Mouse (Mus musculus) splenic B cell, adult 2 months (primary cell): Measurements from ENCODE around the gene Kifc1.
A peak's percentile ranks its signal among the peaks of the same experiment; 100 is the strongest.

Experiments
- DNase-seq: peaks from one replicate; pipeline ENCODE4 v3.0.0-alpha.2; 2011; ENCODE audit warnings: low read depth, low spot score
- H3K27me3 ChIP-seq: 2 replicates; pipeline ENCODE4 v1.6.1; 2012; ENCODE audit warnings: mild to moderate bottlenecking, low read length, moderate library complexity, mixed read lengths; ENCODE audit not compliant: control insufficient read depth, poor library complexity, insufficient read depth, severe bottlenecking
- H3K36me3 ChIP-seq: 2 replicates; pipeline ENCODE4 v1.6.1; 2012; ENCODE audit warnings: mild to moderate bottlenecking, low read length, moderate library complexity, mixed read lengths; ENCODE audit not compliant: control insufficient read depth, poor library complexity, insufficient read depth, severe bottlenecking

The Kifc1 gene

GRCm38 (mm10) chr17:33865330-33866030, 25.0 kb downstream of the Kifc1 start:
- peak; percentile 79 for DNase-seq

DNA sequence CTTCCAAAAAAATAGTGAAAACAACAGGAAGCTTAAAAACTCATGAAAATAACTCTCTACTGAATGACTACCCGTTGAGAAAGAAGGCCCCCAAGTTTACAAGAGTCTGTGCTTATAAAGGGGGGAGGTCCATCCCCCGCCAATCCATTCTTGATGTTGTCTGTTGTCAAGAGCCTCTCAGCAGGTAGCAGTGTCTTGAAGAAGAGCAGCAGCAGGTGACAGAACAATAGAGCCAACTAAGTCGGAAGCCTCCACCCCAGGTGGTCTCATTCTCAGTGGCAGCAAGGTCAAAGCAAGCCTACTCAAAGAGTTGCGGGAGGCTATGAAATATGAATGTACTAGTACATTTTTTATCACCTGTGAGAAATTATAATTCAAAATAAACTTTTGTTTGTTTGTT, 32.6 kb downstream of the Kifc1 start:
- no peaks in the 10 kb centered on the region for H3K27me3 ChIP-seq
- DNase-seq = no peak

More at GRCm38 (mm10) chr17:33865330-33866030, 25.0 kb downstream of the Kifc1 start:
- no peaks in the 10 kb centered on the region for H3K36me3 ChIP-seq
- no peaks in the 10 kb centered on the region for H3K27me3 ChIP-seq

GRCm38 (mm10) chr17:33851331-33851730, 39.1 kb downstream of the Kifc1 start:
- no peaks in the 10 kb centered on the region for H3K36me3 ChIP-seq
- no peaks in the 10 kb centered on the region for H3K27me3 ChIP-seq
- no peak for DNase-seq

More for the DNA sequence above, 32.6 kb downstream of the Kifc1 start:
- no peaks in the 10 kb centered on the region for H3K36me3 ChIP-seq

DNA sequence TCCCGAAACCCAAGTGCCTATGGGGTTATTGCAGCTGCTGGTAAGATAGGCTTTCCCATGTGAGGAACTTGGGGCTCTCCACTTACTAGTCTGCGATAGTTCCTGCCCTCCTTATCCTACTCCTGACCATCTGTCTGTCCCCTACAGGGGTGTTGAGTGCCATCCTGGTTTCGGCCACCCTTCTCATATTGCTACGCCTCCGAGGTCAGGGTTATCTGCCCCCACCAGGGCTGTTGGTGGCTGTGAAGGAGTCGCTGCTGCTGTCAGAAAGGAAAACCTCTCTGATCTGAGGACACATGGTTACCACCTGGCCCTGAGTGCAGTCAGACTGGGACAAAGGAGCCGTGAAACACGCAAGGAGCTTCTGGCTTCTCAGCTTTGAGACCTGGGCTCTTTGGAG, 42.3 kb downstream of the Kifc1 start:
- Histone ChIP-seq H3K27me3 (no peaks in the 10 kb centered on the region), H3K36me3 (no peaks in the 10 kb centered on the region)
- DNase-seq = no peak

DNA sequence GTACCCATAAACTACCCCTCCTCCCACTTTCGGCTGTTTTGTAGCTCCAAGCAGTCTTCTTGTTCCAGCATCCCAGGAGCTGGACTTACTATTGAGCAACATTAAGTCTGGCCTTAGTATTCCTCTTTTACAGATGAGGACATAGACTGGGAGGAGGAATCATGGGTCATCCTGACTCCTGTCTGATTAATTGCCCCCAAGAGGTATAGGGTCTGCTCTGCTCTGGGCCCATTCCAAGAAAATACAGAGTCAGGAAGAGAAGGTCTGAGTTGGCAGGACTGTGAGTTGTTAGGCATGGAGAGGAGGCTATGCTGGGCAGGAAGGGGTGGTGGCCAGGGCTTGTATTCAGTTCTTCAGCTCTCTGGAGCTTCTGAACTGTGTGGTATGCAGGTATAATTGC, 46.3 kb downstream of the Kifc1 start:
- Histone ChIP-seq H3K27me3 (no peaks in the 10 kb centered on the region), H3K36me3 (no peaks in the 10 kb centered on the region)
- no peak for DNase-seq

DNA sequence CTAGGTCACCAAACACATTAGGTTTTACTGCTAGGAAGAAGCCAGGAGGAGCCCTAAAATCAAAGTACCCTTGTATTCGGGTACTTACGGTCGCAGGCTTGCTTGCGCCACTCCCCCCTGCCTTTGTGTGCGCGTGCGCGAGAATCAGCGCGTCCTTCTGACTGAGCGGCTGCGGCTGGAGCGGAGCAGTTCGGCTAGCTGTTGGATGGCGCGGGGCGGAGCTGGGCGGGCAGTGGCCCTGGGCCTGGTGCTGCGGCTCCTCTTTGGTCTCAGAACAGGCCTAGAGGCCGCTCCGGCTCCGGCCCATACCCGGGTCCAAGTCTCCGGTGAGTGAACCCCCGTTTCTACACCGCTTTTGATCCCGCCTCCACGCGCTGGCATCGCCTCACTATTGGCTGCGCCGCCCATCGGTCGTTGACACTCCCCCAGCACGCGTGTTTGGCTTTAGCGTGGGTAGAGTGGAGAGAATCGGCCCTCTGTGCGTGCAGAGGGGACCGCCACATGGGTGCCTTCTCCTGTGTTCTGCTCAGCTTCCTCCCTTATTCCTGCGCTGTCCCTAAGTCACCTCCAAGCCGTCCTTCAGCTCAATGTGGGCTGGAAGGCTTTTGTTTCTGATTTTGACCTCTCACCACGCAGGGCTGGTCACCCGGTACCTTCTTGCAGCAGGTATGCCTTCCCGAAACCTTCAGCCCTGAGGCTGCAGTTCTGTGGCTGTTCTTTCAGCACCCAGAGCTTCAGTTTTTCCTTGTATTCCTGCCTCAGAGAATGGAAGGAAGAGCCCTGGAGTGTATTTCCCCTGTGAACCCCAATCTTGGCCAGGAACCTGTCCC, 47.3 kb downstream of the Kifc1 start, which contains the start of gene Cd320:
Gene Cd320 (plus strand): TSS at position 126 of the 830 bp plus-strand sequence.
- DNase-seq = peak; percentile 95
- H3K36me3 ChIP-seq = no peaks in the 10 kb centered on the region
- H3K27me3 ChIP-seq = no peaks in the 10 kb centered on the region

DNA sequence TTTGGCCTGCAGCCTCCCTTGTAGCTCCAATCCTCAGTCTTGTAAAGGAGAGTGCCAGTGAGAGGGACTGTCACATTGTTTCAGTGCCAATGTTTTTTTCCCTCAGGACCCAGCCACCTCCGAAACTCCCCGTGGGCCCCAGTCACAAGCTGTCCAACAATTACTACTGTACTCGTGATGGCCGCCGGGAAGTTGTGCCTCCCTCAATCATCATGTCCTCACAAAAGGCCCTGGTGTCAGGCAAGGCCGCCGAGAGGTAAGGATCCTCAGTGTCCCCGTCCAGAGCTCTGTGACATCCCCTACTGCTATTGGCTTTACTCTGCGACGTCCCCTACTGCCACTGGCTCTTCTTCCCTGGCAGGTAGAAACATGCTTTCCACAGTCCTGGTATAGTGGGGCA, 60.9 kb downstream of the Kifc1 start:
- H3K27me3 ChIP-seq = no peaks in the 10 kb centered on the region
- peaks cover 11% of the 10 kb centered on the region for H3K36me3 ChIP-seq
- DNase-seq = no peak

GRCm38 (mm10) chr17:33828892-33829291, 61.6 kb downstream of the Kifc1 start:
- Histone ChIP-seq H3K36me3 (peaks cover 11% of the 10 kb centered on the region), H3K27me3 (no peaks in the 10 kb centered on the region)
- DNase-seq = no peak

DNA sequence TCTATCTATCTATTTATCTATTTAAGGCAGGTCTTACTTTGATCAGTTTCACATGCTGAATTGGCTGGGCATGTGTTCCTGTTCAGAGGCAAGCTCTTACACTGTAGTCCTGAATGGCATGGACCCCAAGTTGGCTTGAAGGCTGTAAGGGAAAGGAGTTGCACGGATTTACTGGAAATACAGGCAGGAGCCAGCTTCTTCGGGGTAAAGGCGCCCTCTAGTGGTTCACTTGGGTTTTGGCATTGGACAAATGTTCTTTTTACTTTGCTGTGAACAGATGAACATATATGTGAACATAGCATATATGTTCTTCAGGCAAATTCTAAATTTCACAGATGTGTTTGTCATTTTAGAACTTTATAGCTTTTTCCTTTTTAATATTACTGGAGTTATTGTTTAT, 63.6 kb downstream of the Kifc1 start:
- Histone ChIP-seq H3K36me3 (peaks cover 15% of the 10 kb centered on the region), H3K27me3 (no peaks in the 10 kb centered on the region)
- DNase-seq = peak; percentile 80
